Mouse (Mus musculus) adrenal gland (tissue): Measurements from ENCODE around the gene Mpp4.

Experiments used
- intact Hi-C: fragments of 180-260 bp; cut with DNase I; formaldehyde crosslinking; loops from one replicate; pipeline ENCODE4 v1.15.1; 2025

Gene Mpp4

DNA sequence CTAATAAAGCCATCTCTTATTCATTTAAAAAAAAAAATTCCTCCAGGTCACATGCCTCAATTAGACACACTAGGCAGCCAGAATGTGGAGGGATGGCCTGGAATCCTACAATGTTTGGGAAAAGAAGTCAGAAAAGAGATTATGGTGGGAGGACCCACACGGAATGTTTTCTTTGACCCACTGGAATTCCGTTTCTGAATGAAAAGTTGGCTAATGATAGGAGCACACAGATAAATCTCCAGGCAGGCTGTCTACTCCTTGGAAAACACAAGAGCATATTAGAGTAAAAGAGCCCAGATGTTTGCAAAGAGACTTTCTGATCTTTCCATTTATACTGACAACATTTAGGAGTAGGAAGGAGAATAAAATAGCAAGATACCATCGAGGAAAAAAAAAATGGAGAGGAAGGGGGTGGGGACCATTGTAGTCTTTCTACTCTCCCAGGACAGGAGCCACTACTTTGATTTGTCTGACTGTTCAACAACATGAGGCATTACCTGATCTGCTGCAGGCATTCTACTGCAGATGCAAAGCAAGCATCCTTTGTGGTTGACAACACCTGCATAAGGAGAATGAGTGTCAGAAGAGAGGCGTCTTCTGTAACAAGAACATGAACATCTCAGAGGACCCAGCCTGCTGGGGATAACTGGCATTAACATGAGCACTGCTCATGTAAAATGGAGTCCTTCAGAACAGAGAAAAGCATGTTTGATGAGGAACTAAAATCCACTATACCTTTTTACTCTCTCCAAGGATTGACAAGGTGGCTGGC is 4.7 kb upstream of the Mpp4 start:
- intact Hi-C loops = no loop called here

DNA sequence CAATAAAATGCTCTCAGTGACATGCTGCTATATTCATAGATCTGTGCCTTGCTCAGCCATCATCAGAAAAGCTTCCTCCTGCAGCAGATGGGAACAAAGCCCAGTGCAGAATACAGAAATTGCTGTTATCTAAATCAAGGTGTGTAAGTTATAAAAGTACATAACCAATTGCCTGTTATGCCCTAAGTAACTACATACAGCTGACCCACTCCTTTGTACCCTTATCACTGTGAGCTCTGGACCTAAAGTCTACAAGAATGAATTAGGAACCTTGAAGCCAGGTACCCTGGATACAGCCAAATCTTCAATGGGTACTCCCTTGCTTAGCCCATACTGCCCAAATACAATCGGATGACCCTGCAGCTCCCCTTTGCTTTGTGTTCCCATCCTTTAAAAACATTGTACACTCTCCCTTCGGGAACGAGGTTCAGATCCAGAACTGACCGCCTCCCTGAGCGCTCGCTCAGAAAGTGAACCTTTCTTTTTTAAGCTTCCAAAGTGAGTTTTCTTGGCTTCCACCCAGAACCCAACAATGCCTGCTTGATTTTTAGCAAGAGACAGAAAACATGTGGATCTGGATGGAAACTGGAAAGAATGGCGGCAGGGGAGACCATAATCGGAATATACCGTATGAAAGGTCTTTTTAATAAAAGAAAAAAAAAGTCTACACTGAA is 3.2 kb upstream of the Mpp4 start:
- intact Hi-C loops = no loop called here

DNA sequence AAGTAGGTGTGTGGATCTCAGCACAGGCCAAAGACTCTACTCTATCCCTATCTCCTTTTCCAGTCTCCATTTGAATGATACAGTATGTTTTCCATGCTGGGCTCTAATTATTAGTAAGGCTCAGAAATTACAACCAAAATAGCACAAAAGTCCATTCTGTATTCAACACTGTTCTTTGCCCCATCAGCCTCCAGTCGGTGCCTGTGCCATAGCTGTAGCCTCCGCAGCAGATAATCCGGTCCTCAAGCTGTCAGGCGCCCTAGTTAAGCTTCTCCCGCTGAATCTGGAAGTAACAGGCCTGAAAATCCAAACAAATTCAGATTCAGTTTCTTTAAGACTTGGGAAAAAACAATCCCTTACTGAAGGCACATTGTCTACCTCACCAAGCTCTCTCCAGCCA is 729 bp upstream of the Mpp4 start:
- intact Hi-C loops = no loop called here

GRCm38 (mm10) chr1:59162309-59163024 is 722 bp downstream of the Mpp4 start:
- intact Hi-C loops = no loop called here

GRCm38 (mm10) chr1:59161396-59161795 is 1.8 kb downstream of the Mpp4 start:
- intact Hi-C loops = no loop called here

DNA sequence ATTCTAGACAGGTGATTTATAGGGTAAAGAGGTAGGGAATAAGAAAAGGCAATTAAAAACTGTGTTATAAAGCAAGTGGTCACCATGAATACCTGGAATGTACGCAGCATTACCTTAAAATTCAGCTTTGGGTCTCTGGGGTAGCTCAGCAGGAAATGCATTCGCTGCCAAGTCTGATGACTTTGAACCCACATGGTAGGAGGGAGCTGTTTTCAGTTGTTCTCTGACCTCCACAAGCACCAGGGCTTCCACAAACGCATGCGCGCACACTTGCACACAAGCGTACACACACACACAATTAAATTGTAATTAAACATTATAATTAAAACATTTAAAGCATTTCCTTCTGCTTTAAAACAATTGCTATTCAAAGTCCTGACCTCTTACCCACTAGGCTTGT is 2.3 kb downstream of the Mpp4 start:
- intact Hi-C loops = no loop called here

- intact Hi-C loops = no loop called here
Observed at GRCm38 (mm10) chr1:59159136-59159535, 4.1 kb downstream of the Mpp4 start.

GRCm38 (mm10) chr1:59158498-59158897 is 4.7 kb downstream of the Mpp4 start:
- intact Hi-C loops = no loop called here

- intact Hi-C loops = no loop called here
Observed at GRCm38 (mm10) chr1:59157846-59158245, 5.3 kb downstream of the Mpp4 start.

DNA sequence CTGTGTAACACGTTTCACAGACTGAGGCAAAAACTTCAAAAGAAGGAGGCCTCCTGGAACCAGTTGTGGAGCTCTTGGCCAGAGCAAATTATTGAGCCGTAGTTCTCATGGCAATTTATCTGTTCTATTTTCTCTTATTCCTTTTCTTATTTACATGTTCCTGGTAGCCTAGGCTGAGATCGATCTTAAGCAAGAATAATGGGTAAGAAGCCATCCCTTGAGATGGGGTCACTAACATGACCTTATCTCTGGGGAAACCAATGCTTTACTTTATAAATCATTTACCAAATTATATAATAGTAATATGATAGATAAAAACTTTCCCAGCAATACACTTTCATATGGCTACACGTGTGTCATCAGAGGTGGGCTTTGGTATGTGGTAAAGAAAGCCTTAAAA is 10.8 kb downstream of the Mpp4 start:
- intact Hi-C loops = no loop called here

GRCm38 (mm10) chr1:59150542-59150941 is 12.6 kb downstream of the Mpp4 start:
- intact Hi-C loops = no loop called here

DNA sequence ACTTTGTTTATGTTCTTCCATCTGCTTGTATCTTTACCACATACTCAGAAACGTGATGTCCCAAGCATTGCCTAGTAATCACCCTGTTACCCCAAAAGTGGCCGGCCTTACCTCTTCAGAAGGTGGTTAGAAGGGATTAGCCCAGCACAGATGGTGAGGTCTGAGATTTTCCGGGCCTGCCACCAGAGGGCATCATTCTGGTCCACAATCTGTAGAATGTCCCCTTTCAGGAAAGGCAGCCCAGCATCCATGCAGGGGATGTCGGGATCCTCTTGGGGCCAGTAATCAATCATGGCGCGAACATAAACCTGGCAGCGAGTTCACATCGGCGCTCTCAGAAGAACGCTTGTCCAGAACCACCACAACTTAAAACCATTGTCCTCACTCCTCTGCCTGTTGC is 18.6 kb downstream of the Mpp4 start:
- intact Hi-C loops = loop anchor here (5.0 kb wide), 4 partner anchors 77 to 367 kb away; partner anchors contain the start of gene Als2

DNA sequence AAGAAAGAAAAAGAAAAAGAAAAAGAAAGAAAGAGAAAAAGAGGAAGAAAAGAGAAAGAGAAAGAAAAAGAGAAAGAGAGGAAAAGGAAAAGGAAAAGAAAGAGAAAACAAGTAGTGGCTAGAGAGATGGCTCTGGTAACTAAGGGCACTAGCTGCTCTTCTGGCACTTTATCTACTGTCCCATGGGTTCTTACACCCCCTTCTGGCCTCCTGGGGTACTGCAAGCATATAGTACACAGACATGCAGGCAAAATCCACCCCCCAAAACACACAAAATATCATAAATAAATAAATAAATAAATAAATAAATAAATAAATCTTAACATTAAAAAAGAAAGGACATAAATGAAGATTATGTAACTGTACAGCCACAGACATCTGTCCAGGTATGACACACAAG is 20.4 kb downstream of the Mpp4 start:
- intact Hi-C loops = loop anchor here (5.0 kb wide), 4 partner anchors 76 to 366 kb away; partner anchors contain the start of gene Als2

DNA sequence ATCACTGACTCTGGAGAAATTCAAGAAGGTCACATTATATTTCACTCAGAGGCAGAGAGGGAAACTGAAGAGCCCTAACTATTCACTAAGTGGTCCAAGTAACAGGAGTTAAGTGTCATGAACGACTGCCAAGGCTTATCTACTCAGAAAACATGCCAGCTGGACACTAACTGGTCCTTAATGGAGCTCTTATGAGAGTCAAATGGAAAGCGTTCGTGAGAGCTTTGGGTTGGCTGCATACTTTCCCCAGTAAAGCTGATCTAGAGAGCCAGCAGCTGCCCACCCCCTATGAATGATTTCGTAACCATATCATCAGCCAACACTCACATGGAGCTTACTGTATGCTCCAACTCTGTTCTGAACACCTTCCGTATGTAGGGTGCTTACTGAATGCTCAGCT is 28.8 kb downstream of the Mpp4 start:
- intact Hi-C loops = no loop called here

DNA sequence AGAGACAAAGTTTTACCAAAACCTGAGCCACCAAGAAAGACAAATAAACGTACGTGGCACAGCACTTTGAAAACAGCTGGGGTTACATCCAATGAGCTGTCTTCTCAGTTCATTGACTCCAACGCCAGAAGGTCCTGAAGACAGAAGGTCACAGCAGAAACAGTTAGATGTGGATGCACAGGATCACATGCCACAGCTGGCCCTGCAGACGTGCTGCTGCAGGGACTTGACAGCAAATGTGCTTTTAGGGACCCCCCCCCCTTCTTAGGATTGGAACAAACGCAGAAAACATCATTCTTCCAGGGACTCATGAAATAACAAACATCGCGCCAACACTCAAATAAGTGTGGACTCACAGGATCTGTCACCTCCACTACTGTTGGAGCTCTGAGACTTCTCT is 34.3 kb downstream of the Mpp4 start:
- intact Hi-C loops = no loop called here

DNA sequence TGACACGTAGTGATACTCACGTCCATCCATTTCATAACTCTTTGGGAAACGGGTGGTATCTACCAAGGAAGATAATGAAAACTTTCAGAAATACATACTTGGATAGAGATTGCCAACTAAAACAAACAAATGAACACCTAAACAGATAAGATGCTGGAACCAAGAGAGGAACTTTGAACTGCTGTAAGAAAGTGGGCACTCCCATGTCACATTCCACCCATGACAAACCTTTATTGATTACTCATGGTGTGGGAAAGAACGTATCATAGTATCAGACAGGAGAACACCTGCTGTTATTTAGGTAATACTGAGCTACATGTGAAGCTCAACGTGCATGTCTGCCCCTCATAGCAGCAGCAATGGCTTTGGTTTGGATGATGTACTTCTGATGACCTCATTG is 37.6 kb downstream of the Mpp4 start:
- intact Hi-C loops = no loop called here

GRCm38 (mm10) chr1:59119720-59120457 is 43.3 kb downstream of the Mpp4 start, which contains the start of gene Tmem237:
Tmem237 (minus strand) TSS chr1:59120408.
- intact Hi-C loops = no loop called here

DNA sequence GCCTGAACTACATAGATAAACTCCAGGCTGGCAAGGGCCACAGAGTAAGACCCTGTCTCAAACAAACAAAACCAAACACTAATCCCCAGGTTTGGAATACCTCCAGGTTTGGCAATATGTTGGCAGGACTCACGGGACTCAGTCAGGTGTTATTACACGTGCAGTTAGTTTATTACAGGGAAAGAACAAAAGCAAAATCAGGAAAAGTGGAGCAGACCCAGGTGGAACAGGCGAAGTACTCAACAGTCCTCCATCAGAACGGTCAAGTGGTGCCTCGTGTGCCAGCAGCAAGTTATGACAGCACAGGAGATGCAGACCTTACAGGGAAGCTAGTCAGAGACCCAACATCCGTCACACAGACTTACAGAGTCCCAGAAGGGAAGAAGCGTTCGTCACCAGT is 52.7 kb downstream of the Mpp4 start:
- intact Hi-C loops = no loop called here

GRCm38 (mm10) chr1:59102071-59102470 is 61.1 kb downstream of the Mpp4 start:
- intact Hi-C loops = no loop called here

DNA sequence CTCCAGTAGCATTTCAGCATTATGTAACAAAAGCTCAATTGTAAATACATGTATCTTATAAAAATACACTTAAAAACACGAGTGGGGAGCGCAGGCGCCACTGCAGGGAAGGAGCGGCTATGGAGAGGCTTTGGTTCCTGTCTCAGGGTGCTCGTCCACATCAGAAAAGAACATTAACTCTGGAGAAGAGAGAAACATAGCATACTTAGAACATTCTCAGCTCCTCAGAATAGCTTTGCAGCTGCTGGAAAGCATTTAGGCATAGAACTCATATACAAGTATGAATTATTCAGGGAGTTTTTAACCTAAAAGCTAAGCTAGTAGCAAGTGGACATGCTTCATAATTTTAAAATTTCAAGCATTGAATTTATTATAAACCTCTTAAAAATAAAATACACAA is 62.2 kb downstream of the Mpp4 start:
- intact Hi-C loops = no loop called here

DNA sequence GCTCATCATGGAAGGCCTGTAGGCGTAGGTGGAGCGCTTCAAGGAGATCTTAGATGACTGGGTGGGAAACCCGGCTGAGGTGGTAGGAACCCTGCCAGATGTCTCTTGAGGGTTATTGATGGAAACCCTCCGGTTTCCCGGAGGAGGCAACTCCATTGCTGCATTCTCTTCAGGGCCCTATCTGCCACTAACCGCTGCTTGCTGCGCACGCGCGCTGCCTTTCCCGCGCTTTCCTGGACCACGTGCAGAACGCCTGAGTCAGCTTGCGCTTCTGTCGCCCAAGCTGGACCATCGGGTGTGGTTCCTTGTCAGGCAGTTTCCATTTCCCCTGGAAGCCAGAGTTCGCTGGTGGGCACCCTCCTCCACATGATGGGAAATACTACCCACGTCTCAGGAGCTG is 68.5 kb downstream of the Mpp4 start, which contains the start of gene C2cd6:
Gene C2cd6 (minus strand): TSS at position 196 of the 400 bp plus-strand sequence.
- intact Hi-C loops = no loop called here
